Mouse (Mus musculus) liver, embryonic 16.5 days (tissue): Measurements from ENCODE around the gene Acin1. TPM values are rescaled to one million over a fixed set of nuclear protein-coding genes. Genes with fewer than 3 reads are reported as not detected.

Experiments used
- ATAC-seq: fragments of 200-750 bp; cut with Nextera tagmentation; 2 replicates; pipeline ENCODE4 v1.8.0; 2017; ENCODE audit warnings: low read depth, mild to moderate bottlenecking, moderate number of reproducible peaks, moderate library complexity
- H3K27ac ChIP-seq: fragments of 300-500 bp; sonication (generic); 2 replicates; pipeline ENCODE4 v1.5.1; 2014; ENCODE audit warnings: mild to moderate bottlenecking, low read length
- H3K27me3 ChIP-seq: fragments of 300-500 bp; sonication (generic); 2 replicates; pipeline ENCODE4 v1.6.1; 2014; ENCODE audit warnings: low read depth, low read length, mixed read lengths; ENCODE audit not compliant: control insufficient read depth, insufficient read depth
- H3K36me3 ChIP-seq: fragments of 300-500 bp; sonication (generic); 2 replicates; pipeline ENCODE4 v1.6.1; 2014; ENCODE audit warnings: mild to moderate bottlenecking; ENCODE audit not compliant: control insufficient read depth, insufficient read depth
- H3K4me1 ChIP-seq: fragments of 300-500 bp; sonication (generic); 2 replicates; pipeline ENCODE4 v1.6.1; 2014; ENCODE audit warnings: low read depth, low read length, mixed read lengths; ENCODE audit not compliant: control insufficient read depth
- H3K4me2 ChIP-seq: fragments of 300-500 bp; sonication (generic); 2 replicates; pipeline ENCODE4 v1.6.1; 2014; ENCODE audit warnings: low read depth, low read length, mixed read lengths
- H3K4me3 ChIP-seq: fragments of 300-500 bp; sonication (generic); 2 replicates; pipeline ENCODE4 v1.5.1; 2014; ENCODE audit warnings: low read depth, mild to moderate bottlenecking, low read length
- H3K9ac ChIP-seq: fragments of 300-500 bp; sonication (generic); 2 replicates; pipeline ENCODE4 v1.6.1; 2014; ENCODE audit warnings: low read depth, low read length
- H3K9me3 ChIP-seq: fragments of 300-500 bp; sonication (generic); replicated peaks from 2 replicates; pipeline ENCODE4 v1.6.1; 2016; ENCODE audit warnings: low read length; ENCODE audit not compliant: control insufficient read depth
- WGBS: fragments of 180-500 bp; shearing (Covaris S2); extraction: QIAGEN DNeasy Blood & Tissue Kit; methylation state at CpG from one replicate; pipeline ENCODE4 v1.1.7; 2014; ENCODE audit not compliant: insufficient replicate concordance; 5-methylcytosine and 5-hydroxymethylcytosine counted together
- polyA plus RNA-seq: library from polyadenylated mRNA; unstranded; fragments of >200 nt; fragmentation: Nextera tagmentation; extraction: Ambion mirVana; gene quantifications from 2 replicates; pipeline ENCODE4 v1.2.1, GENCODE M21; 2015

The Acin1 gene
- polyA plus RNA-seq, 1 experiment from 2014 or later: 43.5 TPM

DNA sequence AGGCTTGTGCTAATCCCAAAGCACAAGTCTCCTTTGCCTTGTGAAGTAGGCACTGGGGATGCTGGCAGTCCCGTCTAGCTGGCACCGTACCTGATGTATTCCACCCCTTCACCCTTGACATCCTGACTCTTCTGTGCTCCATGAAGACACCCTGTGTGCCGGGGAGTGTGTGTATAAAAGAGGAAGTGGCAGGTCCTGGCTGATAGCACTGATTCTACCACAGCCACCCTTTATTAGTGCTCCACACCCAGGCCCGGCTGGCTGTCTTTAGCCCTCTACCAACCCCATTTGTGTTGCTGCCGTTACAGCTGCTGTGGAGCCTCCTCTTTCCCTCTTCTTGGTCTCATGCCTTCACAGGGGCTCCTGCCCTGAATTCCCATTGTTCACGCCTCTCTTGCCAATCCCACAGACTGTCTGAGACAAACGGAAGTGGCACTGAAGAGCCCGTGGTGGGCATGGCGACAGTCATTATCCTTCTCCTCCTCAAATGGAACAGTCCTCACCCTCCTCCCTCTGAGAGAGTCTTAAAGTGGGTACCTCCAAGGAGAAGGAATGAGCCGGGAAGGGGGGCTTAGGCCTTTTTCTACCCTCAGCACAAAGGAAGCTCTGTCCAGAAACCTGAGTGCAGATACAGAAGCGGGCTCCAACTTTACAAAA, 56.0 kb downstream of the Acin1 start:
- Histone ChIP-seq H3K4me1 (no peaks in the 10 kb centered on the region), H3K27ac (no peak overlapping the region), H3K9ac (no peak overlapping the region), H3K36me3 (no peaks in the 10 kb centered on the region), H3K4me2 (no peak overlapping the region), H3K27me3 (no peaks in the 10 kb centered on the region; the same call in 1 of the 2 replicates), H3K9me3 (no peaks in the 10 kb centered on the region), H3K4me3 (no peak overlapping the region)
- 47% methylated on average over 11 of the region's 11 CpGs for WGBS
- ATAC-seq: no peak

DNA sequence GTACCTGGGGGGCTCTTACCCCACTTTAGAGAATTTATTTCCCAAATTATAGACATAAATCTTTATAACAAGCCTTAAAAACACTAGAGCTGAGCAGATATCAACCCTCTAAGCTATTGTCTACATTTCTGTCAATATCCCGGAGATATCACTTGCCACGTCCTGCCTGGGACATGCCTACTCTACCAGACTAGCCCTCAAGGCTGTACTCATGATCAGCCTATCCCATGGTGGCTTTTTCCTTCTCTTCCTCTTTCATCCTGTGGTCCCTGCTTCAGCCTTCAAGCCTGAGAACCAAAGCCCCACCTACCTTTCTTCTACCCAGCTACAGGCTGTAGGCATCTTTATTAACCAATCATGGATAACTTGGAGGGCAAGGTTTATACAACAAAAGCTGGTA, 56.9 kb downstream of the Acin1 start:
- Histone ChIP-seq H3K36me3 (no peaks in the 10 kb centered on the region), H3K4me2 (no peak overlapping the region), H3K4me1 (no peaks in the 10 kb centered on the region), H3K9ac (no peak overlapping the region), H3K27me3 (no peaks in the 10 kb centered on the region; the same call in 1 of the 2 replicates), H3K27ac (no peak overlapping the region), H3K9me3 (no peaks in the 10 kb centered on the region), H3K4me3 (no peak overlapping the region)
- 63% methylated on average over 2 of the region's 2 CpGs for WGBS
- ATAC-seq: no peak

DNA sequence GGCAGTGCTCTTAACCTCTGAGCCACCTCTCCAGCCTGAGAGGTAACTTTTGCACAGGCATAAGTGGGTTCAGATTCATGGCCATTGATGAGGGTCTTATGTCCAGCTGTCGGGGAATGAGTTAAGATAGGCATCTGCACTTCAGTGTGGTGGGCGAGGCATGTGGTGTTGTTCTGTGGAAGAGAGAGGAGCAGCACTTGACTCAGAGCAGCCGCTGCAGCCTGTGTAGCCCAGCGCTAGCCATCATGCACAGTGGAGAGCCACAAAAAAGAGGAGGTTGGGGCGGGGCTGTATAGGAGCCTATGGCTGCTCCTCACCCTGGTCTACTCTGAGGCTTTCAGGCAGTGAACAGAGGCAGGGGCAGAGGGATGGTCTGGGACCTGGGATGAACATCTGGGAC, 58.6 kb downstream of the Acin1 start:
- Histone ChIP-seq H3K27me3 (no peaks in the 10 kb centered on the region; the same call in 1 of the 2 replicates), H3K4me1 (peaks cover 5% of the 10 kb centered on the region; the same call in 1 of the 2 replicates), H3K9ac (no peak overlapping the region), H3K36me3 (no peaks in the 10 kb centered on the region), H3K4me3 (no peak overlapping the region), H3K9me3 (no peaks in the 10 kb centered on the region), H3K4me2 (no peak overlapping the region), H3K27ac (no peak overlapping the region)
- ATAC-seq: no peak
- 53% methylated on average over 5 of the region's 5 CpGs for WGBS

DNA sequence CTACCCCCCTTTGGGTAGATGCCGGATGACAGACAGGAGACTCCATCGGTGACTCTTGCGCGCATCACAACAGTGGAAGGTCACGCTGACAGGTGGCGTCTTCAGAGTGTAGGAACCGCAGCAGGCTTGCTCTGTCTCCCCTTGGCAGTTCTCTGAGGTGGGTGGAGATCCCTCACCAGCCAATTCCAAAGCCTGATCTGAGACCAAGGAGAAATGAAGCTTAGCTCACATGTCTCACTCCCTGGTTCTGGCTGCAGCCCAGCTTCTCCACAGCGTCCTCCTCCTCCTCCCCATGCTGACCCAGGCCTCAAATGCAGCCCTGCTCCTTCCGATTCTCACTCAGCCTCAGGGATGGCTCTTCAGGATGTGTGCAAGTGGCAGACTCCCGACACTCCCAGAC, 61.8 kb downstream of the Acin1 start:
- Histone ChIP-seq H3K27me3 (no peaks in the 10 kb centered on the region; the same call in 1 of the 2 replicates), H3K4me1 (peaks cover 6% of the 10 kb centered on the region; the same call in 1 of the 2 replicates), H3K36me3 (no peaks in the 10 kb centered on the region), H3K27ac (no peak overlapping the region), H3K9me3 (no peaks in the 10 kb centered on the region), H3K4me3 (no peak overlapping the region), H3K4me2 (no peak overlapping the region), H3K9ac (no peak overlapping the region)
- 76% methylated on average over 10 of the region's 10 CpGs for WGBS
- no peak for ATAC-seq

DNA sequence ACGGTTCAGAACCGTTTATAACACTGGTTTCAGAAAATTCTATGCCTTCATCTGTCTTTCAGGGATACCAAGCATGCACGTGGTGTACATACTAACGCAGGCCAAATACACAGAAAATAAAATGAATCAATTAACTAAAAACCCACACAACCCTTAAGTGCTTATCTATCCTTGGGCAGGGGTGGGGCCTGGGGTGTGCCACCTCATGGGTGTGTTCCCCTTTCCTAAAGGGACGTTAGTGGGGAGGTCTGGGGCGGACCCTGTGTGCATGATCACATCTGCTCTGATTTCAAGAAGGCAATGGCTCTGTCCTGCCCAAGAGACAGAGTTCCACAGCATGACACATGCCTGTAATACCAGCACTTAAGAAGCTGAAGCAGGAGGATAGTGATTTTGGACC, 63.4 kb downstream of the Acin1 start:
- H3K27me3 ChIP-seq: no peaks in the 10 kb centered on the region; the same call in 1 of the 2 replicates
- no peak overlapping the region for H3K27ac ChIP-seq
- no peak overlapping the region for H3K4me3 ChIP-seq
- WGBS: 39% methylated on average over 6 of the region's 6 CpGs
- H3K4me2 ChIP-seq: no peak overlapping the region
- no peak overlapping the region for H3K9ac ChIP-seq
- ATAC-seq: no peak
- H3K36me3 ChIP-seq: no peaks in the 10 kb centered on the region
- H3K9me3 ChIP-seq: no peaks in the 10 kb centered on the region
- peaks cover 6% of the 10 kb centered on the region; the same call in 1 of the 2 replicates for H3K4me1 ChIP-seq

DNA sequence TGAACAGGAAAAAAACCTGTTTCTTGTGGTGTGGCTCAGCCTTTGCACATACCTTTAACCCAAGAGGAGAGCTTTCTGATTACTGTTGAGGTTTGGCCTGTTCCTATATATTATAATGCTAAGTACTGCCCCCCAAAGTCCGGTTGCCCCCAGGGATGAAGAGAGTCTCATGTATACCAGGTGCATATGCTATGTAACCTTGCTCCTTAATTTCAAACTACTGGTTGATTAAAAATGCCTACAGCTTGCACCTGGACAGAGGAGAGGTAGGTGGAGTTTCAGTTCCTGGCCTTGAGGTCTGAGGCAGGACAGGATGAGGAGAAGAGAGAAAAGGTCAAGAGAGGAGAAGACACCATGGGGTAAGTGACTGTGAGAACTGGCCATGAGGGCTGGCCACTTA, 65.6 kb downstream of the Acin1 start, which contains the start of gene Psmb11:
Psmb11 (plus strand) TSS at position 301 of the 400 bp plus-strand sequence.
- no peak within 1 kb of the TSS for H3K9ac ChIP-seq
- no peaks in the 10 kb centered on the region for H3K9me3 ChIP-seq
- ATAC-seq: no peak
- H3K4me1 ChIP-seq: peaks cover 12% of the 10 kb centered on the region
- no peaks in the 10 kb centered on the region; the same call in 1 of the 2 replicates for H3K27me3 ChIP-seq
- H3K4me3 ChIP-seq: no peak within 1 kb of the TSS
- H3K36me3 ChIP-seq: no peaks in the 10 kb centered on the region
- no peak within 1 kb of the TSS for H3K27ac ChIP-seq
- WGBS: 76% methylated on average over 1 of the region's 1 CpGs
- no peak within 1 kb of the TSS for H3K4me2 ChIP-seq

DNA sequence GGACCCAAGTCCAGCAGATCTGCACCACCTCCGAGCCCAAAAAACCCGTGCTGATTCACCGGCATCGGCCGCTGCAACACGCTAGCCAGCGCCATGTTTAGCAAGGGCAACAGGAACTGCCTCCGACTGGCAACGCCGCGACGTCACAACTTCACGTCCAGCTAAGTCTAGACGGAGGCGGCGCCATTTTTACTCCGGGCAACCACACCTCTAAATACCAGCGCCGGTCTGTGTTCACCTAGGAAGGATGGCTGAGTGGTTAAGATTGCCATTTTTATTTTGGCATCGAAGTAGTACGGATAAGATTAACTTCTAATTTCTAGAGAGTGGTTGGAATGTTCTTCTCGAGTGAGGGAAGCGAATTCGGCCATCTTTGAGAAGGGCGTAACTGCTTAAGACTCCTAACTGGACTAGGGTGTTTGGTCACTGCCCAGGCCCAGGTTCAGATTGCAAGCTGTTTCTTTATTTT, 68.8 kb downstream of the Acin1 start, which contains the start of gene Psmb5:
Psmb5 (minus strand) TSS at position 126 of the 469 bp plus-strand sequence.
- WGBS: 0% methylated on average over 25 of the region's 25 CpGs
- ATAC-seq: peak; percentile 87
- Histone ChIP-seq H3K27ac (peak within 1 kb of the TSS; percentile 40), H3K4me1 (peaks cover 6% of the 10 kb centered on the region), H3K27me3 (no peaks in the 10 kb centered on the region), H3K36me3 (no peaks in the 10 kb centered on the region), H3K4me2 (peak within 1 kb of the TSS; percentile 50), H3K4me3 (peak within 1 kb of the TSS; percentile 82), H3K9ac (peak within 1 kb of the TSS; percentile 87), H3K9me3 (no peaks in the 10 kb centered on the region)

DNA sequence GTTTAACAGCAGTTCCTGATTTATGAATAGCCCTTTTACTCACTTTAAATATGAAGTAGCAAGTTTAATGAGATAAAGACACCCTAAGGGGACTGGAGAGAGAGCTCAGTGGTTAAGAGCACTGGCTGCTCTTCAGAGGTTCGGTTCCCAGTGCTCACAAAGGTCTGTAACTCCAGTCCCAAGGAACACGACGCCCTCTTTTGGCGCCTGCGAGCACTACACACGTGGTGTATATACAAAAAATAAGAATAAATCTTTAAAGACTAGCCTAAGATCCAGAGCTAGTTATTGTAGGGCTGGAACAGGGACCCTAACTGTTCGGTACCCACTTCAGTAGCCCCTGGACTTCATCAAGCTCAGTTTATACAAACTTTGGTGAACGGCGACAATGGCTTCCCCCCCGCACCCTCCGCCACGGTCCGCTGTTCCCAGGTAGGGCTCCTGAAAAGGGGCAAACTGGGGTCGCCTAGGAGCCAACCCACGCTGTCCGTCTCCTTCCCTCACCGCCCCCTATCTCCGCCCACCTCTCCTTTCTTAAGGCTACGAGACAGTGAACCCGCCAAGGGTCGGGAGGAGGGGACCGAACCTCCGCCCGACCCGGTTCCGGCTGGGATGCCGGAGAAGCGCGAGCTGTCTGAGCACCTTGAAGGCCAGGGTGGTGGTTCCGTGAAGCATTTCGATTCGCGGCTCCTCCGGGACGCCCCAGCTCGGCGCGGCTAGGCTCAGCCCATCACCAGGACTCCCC, 69.4 kb downstream of the Acin1 start:
- Histone ChIP-seq H3K9me3 (no peaks in the 10 kb centered on the region), H3K4me1 (peaks cover 6% of the 10 kb centered on the region), H3K27me3 (no peaks in the 10 kb centered on the region), H3K4me3 (peak overlapping the region; percentile 82), H3K36me3 (no peaks in the 10 kb centered on the region), H3K4me2 (peak overlapping the region; percentile 50), H3K27ac (peak overlapping the region; percentile 40), H3K9ac (peak overlapping the region; percentile 87)
- peak; percentile 47 for ATAC-seq
- 2% methylated on average over 36 of the region's 38 CpGs for WGBS
